Mouse (Mus musculus): ENCODE measurements at regions not wholly inside any gene's neighbourhood (a gene's known extent, or its start where the extent isn't known, plus 50 kb on each side); places are given as distances from the start of the nearest gene placed in this dataset.

- no peak for TF ChIP-seq GATA1 (IDR thresholded peaks at IDR 0.05; ENCODE audit: borderline replicate concordance, low read length)
- no peak for TF ChIP-seq FLI1 (IDR thresholded peaks at IDR 0.05; ENCODE audit: low read length)
Measured at GRCm38 (mm10) chr14:61835729-61836128, 228.5 kb downstream of the Kcnrg start.

Measured in megakaryocyte, embryonic 14.5 days (primary cell).